Mouse (Mus musculus) retina, postnatal 1 day (tissue): Measurements from ENCODE around the gene Clps.

Experiments
- DNase-seq: peaks from one replicate; pipeline ENCODE4 v3.0.0-alpha.2; 2012

The Clps gene

DNA sequence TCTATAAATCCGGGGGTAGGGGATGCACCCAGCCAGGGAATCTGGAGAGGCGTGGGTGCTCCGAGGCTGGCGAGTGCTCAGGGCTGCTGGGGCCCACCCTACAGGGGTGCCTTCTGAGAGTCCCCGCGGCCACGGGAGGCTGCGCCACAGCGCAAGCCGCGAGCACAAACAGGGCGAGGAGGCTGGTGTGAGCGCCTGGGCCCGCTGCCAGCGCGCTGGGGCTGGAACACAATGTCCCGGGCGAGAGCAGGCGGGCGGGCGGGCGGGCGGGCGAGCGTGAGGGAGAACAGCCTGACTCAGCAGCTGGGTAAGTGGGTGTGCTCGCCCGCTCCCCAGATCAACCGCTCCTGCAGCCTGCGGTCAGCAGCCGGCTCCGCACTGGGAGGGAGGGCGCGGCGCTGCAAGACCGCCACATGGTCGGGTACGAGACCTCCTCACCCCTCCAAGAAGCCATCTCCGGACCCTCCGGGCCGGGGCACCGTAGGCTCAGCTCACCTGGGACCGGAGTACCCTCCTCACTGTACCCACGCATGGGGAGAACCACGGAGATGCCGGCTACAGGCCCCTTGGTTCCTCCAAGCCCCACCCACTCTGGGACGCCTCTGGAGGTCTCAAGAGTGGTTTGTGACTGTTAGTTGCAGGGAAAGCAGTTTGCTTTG lies 42.5 kb downstream of the Clps start:
- DNase-seq, result peak; percentile 89

DNA sequence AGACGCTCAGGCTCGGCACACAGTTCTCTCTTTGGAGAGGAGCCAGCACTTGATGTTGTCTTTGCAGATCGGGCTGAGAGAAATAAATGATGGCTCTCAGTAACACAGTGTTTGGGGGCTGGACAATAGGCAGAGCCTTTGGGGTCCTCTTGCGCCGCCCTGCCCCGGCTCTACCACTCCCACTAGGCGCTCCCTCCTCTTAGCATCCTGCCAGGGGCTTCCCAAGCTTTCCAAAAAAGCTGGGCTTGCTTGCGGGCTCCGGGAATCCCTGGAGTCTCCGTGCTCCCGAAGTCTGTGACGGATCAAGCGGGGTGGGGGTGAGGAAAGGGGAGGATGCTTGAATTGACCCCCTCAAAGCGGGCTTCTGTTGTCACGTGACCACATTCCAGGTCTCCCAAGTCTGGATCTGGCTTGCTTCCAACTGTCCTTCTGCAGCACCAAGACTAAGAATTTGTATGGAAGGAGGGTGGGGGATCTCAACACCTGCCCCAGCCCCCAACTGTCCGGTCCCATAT lies 43.1 kb downstream of the Clps start, which contains the start of gene Fkbp5:
Gene Fkbp5 (minus strand): TSS at position 87 of the 515 bp plus-strand sequence.
- DNase-seq, result peak; percentile 85

GRCm38 (mm10) chr17:28516881-28517280 lies 43.7 kb downstream of the Clps start:
- no peak for DNase-seq

DNA sequence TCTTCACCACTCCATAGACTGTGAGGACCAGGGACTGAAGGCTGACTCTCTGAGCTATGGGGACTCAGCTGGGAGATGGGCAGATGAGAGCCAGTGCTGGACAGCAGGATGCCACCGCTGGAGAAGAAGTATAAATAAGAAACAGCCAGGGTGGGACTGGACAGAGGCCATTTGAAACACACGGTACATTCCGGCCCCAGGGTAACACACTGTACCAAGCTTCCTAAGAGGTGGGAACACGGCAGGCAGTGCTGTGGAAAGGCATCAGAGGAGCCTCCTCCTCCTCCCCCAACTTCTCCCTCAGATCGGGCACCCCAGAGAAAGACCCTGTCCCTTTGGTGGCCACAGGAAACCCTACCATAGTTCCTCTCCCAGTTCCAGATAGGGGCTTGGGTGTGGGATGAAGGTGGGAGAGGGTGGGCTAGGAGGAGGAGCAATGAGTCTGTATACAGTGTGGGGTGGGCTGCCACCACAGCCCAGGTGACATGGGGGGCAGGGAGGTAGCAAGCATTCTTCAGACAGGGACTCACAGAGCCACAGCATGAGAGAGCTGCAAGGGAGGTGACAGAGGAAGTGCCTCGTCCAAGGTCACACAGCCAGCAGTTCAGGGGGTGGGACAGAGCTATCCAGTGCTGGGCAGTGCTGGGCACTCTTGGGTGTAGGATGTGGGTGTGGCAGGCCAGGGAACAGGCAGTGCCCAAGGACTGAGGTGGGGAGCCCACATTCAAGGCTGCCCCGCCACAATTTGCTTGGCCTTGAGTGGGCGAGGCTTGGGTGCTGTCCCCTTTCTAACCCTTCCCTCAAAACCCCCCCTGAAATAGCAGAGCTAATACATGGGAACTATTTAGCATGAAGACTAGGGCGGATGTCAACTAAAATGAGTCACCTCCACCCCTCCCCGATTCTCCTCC lies 44.9 kb downstream of the Clps start:
- DNase-seq, result no peak

GRCm38 (mm10) chr17:28514555-28514954 lies 46.0 kb downstream of the Clps start:
- no peak for DNase-seq

GRCm38 (mm10) chr17:28513844-28514243 lies 46.7 kb downstream of the Clps start:
- no peak for DNase-seq

GRCm38 (mm10) chr17:28513337-28513736 lies 47.2 kb downstream of the Clps start:
- DNase-seq, result no peak

DNA sequence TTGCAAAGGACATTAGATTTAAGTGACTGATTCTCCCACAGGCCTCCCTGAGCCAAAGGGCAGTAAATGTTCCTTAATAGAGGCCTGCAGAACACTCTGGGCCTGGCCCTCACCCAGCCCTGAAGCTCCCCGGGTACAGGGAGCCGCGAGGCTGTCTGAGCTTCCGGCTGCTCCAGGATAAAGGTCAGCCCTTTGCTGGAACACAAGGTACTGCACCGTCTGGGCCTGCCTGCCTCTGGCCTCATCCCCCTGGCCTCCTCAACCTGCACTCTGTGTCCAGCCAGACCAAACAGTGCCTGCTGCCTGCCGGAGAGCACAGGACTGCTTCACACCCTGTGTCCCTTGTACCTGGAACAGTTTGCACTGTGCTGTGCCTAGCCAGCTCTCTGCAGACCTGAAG lies 47.9 kb downstream of the Clps start:
- DNase-seq, result peak; percentile 32

- peak; percentile 41 for DNase-seq
Observed at GRCm38 (mm10) chr17:28511616-28512541, 48.7 kb downstream of the Clps start.

GRCm38 (mm10) chr17:28510445-28511342 lies 49.9 kb downstream of the Clps start:
- no peak for DNase-seq
